Mouse (Mus musculus): Measurements from ENCODE around the gene Ankrd33b.

GRCm38 (mm10) chr15:31296882-31297776 lies 70.4 kb downstream of the Ankrd33b start:
- TF ChIP-seq CTCF (IDR thresholded peaks at IDR 0.05; ENCODE audit: extremely low read depth, insufficient read depth, low read length) (no peak), POLR2A (IDR thresholded peaks at IDR 0.05; ENCODE audit: extremely low read depth, insufficient read depth, low read length) (no peak)
